Mouse (Mus musculus) neural tube, embryonic 14.5 days (tissue): ENCODE data around the gene Rab3ip. TPM values are rescaled to one million over a fixed set of nuclear protein-coding genes. Genes with fewer than 3 reads are reported as not detected.

Experiments
- ATAC-seq: fragments of 200-750 bp; cut with Nextera tagmentation; 2 replicates; pipeline ENCODE4 v1.8.0; 2017; ENCODE audit warnings: low read depth, mild to moderate bottlenecking, moderate TSS enrichment, moderate library complexity
- H3K27ac ChIP-seq: fragments of 300-500 bp; sonication (generic); 2 replicates; pipeline ENCODE4 v1.5.1; 2014; ENCODE audit warnings: low read depth, mild to moderate bottlenecking, control low read depth, low read length, moderate library complexity, mixed read lengths
- H3K27me3 ChIP-seq: fragments of 300-500 bp; sonication (generic); 2 replicates; pipeline ENCODE4 v1.6.1; 2014; ENCODE audit warnings: low read length; ENCODE audit not compliant: control insufficient read depth, insufficient read depth
- H3K36me3 ChIP-seq: fragments of 300-500 bp; sonication (generic); 2 replicates; pipeline ENCODE4 v1.6.1; 2014; ENCODE audit warnings: low read length, mixed read lengths; ENCODE audit not compliant: control insufficient read depth, insufficient read depth
- H3K4me1 ChIP-seq: fragments of 300-500 bp; sonication (generic); 2 replicates; pipeline ENCODE4 v1.6.1; 2014; ENCODE audit warnings: low read length; ENCODE audit not compliant: control insufficient read depth, insufficient read depth
- H3K4me2 ChIP-seq: fragments of 300-500 bp; sonication (generic); 2 replicates; pipeline ENCODE4 v1.6.1; 2014; ENCODE audit warnings: mild to moderate bottlenecking, low read depth, low read length, control low read depth
- H3K4me3 ChIP-seq: fragments of 300-500 bp; sonication (generic); 2 replicates; pipeline ENCODE4 v1.5.1; 2014; ENCODE audit warnings: low read depth, low read length, control low read depth, mixed read lengths
- H3K9ac ChIP-seq: fragments of 300-500 bp; sonication (generic); replicated peaks from 2 replicates; pipeline ENCODE4 v1.6.1; 2014; ENCODE audit warnings: low read depth, mild to moderate bottlenecking, control low read depth, low read length, mixed read lengths
- H3K9me3 ChIP-seq: fragments of 300-500 bp; sonication (generic); 2 replicates; pipeline ENCODE4 v1.6.1; 2016; ENCODE audit warnings: low read length; ENCODE audit not compliant: control insufficient read depth
- WGBS: fragments of 180-500 bp; shearing (Covaris S2); extraction: QIAGEN DNeasy Blood & Tissue Kit; methylation state at CpG from one replicate; pipeline ENCODE4 v1.1.7; 2014; 5-methylcytosine and 5-hydroxymethylcytosine counted together
- polyA plus RNA-seq: library from polyadenylated mRNA; unstranded; fragments of >200 nt; fragmentation: Nextera tagmentation; extraction: Ambion mirVana; gene quantifications from 2 replicates; pipeline ENCODE4 v1.2.1, GENCODE M21; 2014

Rab3ip gene
- polyA plus RNA-seq, 1 experiment from 2014 or later: 59.6 TPM

DNA sequence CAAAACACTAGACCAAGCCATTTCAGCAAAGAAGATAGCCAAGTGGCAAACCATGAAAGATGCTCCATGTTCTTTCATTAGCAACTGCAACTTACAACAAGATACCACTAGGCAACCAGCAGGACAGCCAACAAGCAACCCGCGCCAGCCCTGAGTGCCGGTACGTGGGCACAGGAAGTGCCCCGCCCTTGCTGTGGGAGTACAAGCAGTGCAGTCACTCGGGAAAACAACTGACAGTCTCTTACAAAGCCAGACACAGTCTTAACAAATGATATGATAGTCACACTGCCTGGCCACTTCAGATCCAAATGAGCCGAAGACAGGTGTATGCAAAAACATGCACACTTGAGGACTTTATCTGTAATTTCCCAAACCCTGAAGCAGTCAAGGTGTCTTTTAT, 20.1 kb downstream of the Rab3ip start:
- no peak overlapping the region for H3K4me3 ChIP-seq
- no peak for ATAC-seq
- no peaks in the 10 kb centered on the region for H3K4me1 ChIP-seq
- no peak overlapping the region for H3K27ac ChIP-seq
- H3K27me3 ChIP-seq: no peaks in the 10 kb centered on the region
- H3K9me3 ChIP-seq: no peaks in the 10 kb centered on the region
- no peak overlapping the region for H3K4me2 ChIP-seq
- 84% methylated on average over 7 of the region's 7 CpGs for WGBS
- peaks cover 13% of the 10 kb centered on the region; the same call in 1 of the 2 replicates for H3K36me3 ChIP-seq
- no peak overlapping the region for H3K9ac ChIP-seq

DNA sequence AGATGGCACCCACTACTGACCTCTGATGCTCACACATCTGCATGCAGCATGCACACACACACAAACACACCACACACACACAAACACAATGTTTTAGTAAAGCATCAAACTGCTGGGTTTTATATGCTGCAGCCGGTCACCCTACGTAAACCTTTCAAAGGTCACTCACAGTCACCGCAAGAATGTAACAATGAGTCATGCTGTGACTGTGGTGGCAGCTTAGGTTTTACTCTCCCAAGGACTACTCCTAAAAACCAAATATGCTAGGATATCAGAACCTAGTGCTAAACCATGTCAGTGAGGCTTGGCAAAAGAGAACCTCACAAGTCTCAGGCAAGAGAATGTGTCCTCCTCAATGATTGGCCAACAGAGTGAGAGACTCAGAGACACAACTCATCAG, 21.7 kb downstream of the Rab3ip start:
- ATAC-seq: no peak
- H3K9ac ChIP-seq: no peak overlapping the region
- H3K36me3 ChIP-seq: peaks cover 20% of the 10 kb centered on the region; the same call in 1 of the 2 replicates
- 79% methylated on average over 3 of the region's 3 CpGs for WGBS
- H3K4me3 ChIP-seq: no peak overlapping the region
- no peak overlapping the region for H3K4me2 ChIP-seq
- no peaks in the 10 kb centered on the region for H3K4me1 ChIP-seq
- H3K27ac ChIP-seq: no peak overlapping the region
- no peaks in the 10 kb centered on the region for H3K9me3 ChIP-seq
- no peaks in the 10 kb centered on the region for H3K27me3 ChIP-seq

DNA sequence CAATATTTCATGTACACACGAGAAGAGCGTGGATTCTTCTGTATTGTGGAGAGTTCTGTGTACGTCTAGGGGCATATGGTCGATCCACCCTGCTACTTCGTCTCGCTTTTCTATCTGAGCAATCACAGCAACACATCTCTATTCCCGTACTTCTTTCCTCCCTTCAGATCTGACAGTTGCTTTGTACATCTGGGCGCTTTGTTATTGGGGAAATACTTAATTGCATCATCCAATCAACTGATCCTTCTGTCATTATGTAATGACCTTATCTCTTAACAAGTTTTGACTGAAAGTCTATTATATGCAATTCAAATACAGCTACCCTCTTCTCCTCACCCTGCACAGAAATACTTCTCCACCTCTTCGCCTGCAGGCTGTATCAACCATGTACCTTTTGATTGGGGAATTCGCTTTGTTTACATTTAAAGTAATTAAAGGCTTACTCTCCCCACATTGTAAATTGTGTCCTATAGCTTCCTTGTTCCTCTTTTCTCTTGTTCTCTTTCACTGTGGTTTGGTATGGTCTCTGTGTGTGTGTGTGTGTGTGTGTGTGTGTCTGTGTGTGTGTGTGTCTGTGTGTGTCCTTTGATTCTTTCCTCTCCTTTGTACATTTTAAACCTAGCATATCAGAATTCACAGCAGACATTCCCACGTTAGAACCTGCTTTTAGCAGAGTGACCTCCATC, 24.0 kb downstream of the Rab3ip start:
- Histone ChIP-seq H3K36me3 (peaks cover 20% of the 10 kb centered on the region; the same call in 1 of the 2 replicates), H3K4me3 (no peak overlapping the region), H3K9me3 (no peaks in the 10 kb centered on the region), H3K27ac (no peak overlapping the region), H3K4me2 (no peak overlapping the region), H3K9ac (no peak overlapping the region), H3K4me1 (no peaks in the 10 kb centered on the region), H3K27me3 (no peaks in the 10 kb centered on the region)
- no peak for ATAC-seq
- 93% methylated on average over 11 of the region's 11 CpGs for WGBS

DNA sequence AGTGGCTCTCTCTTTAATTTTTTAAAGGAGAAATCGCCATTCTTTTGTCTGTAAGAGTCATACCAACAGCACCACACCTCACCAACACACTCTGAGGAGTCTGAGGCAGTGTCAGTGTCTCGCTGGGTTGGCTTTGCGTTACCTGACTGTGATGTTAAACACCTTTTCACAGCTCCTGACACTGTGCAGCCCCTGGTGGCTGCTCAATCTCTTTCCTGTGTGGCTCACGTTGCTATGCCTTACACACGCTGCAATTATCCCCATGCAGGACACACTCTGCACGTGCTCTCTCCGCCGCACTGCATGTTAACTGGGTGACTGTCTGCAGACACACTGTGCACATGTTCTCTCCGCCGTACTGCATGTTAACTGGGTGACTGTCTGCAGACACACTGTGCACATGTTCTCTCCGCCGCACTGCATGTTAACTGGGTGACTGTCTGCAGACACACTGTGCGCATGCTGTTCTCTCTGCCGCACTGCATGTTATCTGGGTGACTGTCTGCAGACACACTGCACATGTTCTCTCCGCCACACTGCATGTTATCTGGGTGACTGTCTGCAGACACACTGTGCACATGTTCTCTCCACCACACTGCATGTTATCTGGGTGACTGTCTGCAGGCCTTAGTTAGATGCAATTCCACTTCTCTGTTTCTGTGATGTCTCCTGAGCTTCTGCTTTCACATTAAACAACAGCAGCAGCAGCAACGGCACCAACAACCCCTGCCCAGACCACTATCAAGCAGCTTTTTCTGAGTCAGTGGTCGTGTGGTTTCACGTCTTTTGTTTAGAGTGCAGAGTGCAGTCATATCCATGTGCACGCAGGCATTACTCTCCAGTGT, 26.7 kb downstream of the Rab3ip start:
- Histone ChIP-seq H3K4me3 (no peak overlapping the region), H3K36me3 (peaks cover 20% of the 10 kb centered on the region; the same call in 1 of the 2 replicates), H3K4me1 (no peaks in the 10 kb centered on the region), H3K9me3 (no peaks in the 10 kb centered on the region), H3K9ac (no peak overlapping the region), H3K27ac (no peak overlapping the region), H3K27me3 (no peaks in the 10 kb centered on the region), H3K4me2 (no peak overlapping the region)
- 92% methylated on average over 19 of the region's 19 CpGs for WGBS
- ATAC-seq: no peak

DNA sequence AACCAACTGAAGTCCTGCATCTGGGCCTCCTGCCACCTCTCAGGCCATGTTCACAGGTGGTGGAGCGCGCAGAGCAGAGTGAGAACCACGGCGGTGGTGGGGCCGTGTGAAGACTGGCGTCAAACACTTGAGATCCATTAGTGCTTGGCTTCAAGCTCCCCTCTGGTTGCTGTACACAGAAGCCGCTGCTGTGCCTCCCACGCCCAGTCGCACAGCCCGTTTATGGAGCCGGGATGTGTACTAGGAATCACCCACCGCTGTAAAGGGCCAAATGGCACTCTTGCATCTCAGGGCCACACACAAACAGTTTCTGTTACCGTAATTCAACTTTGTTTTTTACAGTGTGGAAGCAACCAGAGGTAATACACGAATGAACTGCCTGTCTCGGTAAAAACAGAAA, 28.4 kb downstream of the Rab3ip start:
- Histone ChIP-seq H3K36me3 (peaks cover 21% of the 10 kb centered on the region; the same call in 1 of the 2 replicates), H3K27ac (no peak overlapping the region), H3K4me2 (no peak overlapping the region), H3K9ac (no peak overlapping the region), H3K9me3 (no peaks in the 10 kb centered on the region), H3K4me3 (no peak overlapping the region), H3K27me3 (no peaks in the 10 kb centered on the region), H3K4me1 (no peaks in the 10 kb centered on the region)
- WGBS: 95% methylated on average over 15 of the region's 15 CpGs
- ATAC-seq: no peak

DNA sequence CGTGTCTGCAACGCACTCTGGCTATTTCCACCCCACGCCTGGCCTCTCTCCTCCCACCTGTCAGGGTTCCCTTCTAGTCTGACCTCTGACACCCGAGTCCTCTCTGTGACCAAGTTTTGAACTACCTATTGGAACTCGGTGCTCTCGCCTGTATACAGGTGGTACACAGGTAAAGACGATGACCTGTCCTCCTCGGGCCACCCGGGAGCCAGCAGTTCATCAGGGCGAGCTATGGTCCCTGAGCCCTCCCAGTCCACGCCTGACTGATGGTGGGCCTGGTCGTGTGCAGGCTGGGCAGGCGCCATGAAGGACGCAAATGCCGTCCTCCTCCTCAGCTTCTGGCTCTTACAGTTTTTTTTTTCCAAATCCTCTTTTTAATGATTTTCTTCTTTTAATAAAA, 29.2 kb downstream of the Rab3ip start:
- no peak for ATAC-seq
- Histone ChIP-seq H3K9ac (no peak overlapping the region), H3K27me3 (no peaks in the 10 kb centered on the region), H3K27ac (no peak overlapping the region), H3K36me3 (peaks cover 15% of the 10 kb centered on the region; the same call in 1 of the 2 replicates), H3K4me2 (no peak overlapping the region), H3K4me3 (no peak overlapping the region), H3K9me3 (no peaks in the 10 kb centered on the region), H3K4me1 (no peaks in the 10 kb centered on the region)
- 92% methylated on average over 15 of the region's 15 CpGs for WGBS

DNA sequence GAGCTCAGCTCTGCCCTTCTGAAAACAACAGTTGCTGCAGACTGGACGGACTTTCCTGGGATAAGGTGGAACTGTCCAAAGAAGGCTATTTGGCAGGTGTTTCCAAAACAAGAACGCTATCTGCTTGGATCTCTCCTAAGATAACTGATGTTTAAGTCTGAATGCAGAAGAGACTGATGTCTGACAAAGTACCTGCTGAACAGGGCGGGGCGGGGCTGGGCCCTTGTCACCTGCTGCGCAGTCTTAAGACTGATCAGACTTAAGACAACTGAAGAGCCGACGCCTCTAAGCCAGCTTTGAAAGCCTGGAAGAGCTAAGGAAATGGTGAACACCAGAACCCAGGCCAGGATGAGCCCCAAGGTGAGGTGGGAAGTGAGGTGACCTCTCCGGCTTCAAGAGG, 29.9 kb downstream of the Rab3ip start:
- Histone ChIP-seq H3K4me1 (no peaks in the 10 kb centered on the region), H3K27me3 (no peaks in the 10 kb centered on the region), H3K4me3 (no peak overlapping the region), H3K27ac (no peak overlapping the region), H3K36me3 (peaks cover 15% of the 10 kb centered on the region; the same call in 1 of the 2 replicates), H3K9me3 (no peaks in the 10 kb centered on the region), H3K9ac (no peak overlapping the region), H3K4me2 (no peak overlapping the region)
- no peak for ATAC-seq
- 96% methylated on average over 8 of the region's 8 CpGs for WGBS

DNA sequence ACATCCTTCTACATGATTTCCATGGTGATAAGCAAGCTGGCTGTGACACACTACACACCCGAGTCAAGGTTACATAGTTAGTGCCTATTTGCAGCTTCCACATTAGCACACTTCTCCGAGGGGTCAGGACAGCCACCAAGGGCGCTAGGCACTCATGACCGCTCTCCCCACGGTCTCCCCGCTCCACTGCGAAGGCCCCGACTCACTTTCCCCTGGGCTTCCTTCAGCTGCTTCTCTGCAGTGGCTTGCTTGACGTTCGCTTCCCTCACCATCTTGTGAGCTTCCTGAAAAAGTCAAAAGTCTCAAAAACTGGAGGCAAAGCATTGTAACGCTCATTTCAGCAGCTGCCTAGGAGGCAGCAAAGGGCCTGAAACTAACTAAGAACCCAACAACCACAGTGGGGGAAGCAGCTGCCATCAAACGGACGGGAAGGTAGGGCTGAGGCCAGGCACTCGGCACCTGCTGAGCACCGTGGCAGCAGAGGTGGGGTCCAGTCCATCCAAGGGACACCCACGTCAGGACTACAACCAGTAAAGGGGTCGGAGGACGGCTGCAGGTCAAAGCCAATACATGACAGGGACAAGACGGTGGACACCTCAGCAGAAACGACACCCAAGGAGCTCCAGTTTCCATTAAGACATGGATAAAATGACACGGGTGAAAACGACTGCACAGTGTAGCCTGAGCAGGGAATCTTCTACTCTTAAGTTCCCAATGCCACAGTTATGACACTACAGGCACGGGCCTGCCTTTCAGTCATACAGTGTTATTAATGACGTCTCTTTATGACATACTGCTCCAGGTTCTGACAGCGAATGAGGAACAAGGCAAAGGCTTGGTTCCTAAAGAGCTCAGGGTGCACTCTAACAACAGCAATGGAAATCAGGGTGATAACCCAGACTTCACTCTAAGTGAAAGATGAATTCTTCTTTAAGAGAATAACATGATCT, 30.9 kb downstream of the Rab3ip start:
- Histone ChIP-seq H3K27me3 (no peaks in the 10 kb centered on the region), H3K36me3 (peaks cover 9% of the 10 kb centered on the region; the same call in 1 of the 2 replicates), H3K27ac (no peak overlapping the region), H3K4me1 (no peaks in the 10 kb centered on the region), H3K9ac (no peak overlapping the region), H3K4me2 (no peak overlapping the region), H3K9me3 (no peaks in the 10 kb centered on the region), H3K4me3 (no peak overlapping the region)
- WGBS: 86% methylated on average over 25 of the region's 25 CpGs
- no peak for ATAC-seq
